Mouse (Mus musculus) layer of hippocampus, adult 11-12 months (tissue): ENCODE measurements around the gene C1qtnf2.

ENCODE experiments used
- DNase-seq: peaks from one replicate; pipeline ENCODE4 v3.0.0; 2022; ENCODE audit warnings: low spot score

The C1qtnf2 gene

GRCm38 (mm10) chr11:43537074-43537473, 63.0 kb downstream of the C1qtnf2 start:
- no peak for DNase-seq

GRCm38 (mm10) chr11:43539863-43540262, 65.8 kb downstream of the C1qtnf2 start:
- DNase-seq = no peak
